Mouse (Mus musculus): ENCODE results near the gene Ckmt2.

The Ckmt2 gene

DNA sequence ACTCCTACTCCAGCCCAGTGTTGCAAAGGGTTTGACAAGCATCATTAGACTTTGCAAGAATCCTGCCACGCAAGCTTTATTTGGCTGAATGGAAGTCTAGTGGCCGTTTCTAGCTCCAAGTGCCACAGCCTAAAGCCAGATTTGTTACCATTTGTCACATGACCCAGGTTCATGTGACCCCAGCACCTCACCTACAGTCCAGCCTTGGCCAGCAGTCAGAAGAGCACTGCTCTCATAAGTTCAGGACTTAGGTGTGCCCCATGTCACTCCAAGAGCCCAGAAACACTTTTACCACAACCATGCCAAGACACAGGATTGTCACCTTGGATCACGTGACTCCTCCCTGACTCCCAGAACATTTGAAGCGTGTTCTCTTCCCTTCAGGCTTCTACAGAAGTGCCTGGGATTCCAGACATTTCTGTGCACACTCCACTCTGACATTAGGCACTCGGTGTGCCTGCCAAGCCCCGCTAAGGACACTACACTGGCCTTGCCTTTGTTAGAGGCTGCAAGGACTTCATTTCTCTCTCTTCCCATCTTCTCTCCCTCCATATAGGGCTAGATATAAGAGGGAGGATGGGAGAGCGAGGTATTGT lies 2.9 kb downstream of the Ckmt2 start:
- DNase-seq (ENCODE audit: low spot score in 2 of 2) = no peak

DNA sequence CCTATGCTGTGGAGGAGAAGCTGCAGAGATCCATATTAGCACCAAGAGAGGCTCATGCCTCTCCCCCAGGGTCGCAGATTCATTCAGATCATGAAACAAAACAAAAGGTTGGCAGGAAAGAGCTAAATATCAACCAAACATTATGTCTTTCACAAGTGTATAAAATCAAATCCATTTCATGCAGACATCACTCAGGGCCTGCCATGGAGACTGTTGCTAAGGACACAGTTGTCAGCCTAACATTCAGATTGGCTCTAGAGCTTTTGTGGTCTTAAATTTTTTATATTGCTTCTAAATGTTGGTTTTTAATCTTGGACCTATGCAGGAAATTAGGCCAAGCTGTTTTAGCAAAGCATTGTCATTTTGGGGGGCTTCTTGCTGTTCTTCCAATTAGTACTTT lies 8.1 kb downstream of the Ckmt2 start:
- DNase-seq (ENCODE audit: low spot score in 2 of 2) = no peak

DNA sequence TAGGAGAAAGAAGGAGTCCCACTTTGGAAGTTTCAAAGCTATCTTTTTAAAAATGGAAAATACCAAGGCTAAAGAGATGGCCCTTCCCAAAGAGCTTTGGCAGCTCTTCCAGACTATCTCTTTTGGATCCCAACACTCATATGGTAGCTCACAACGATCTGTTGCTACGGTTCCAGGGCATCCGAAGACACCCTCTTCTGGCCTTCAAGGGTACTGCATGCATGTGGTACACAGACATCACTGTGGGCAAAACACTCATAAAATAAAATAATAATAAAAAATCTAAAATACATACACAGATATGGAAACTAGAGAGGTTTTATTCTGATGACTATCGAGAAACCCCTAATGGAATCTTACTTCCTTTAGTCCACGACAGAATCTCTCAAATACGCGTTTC lies 17.9 kb downstream of the Ckmt2 start:
- peak in 1 of 2 experiments; percentile 43 for DNase-seq (ENCODE audit: low spot score in 2 of 2)

DNA sequence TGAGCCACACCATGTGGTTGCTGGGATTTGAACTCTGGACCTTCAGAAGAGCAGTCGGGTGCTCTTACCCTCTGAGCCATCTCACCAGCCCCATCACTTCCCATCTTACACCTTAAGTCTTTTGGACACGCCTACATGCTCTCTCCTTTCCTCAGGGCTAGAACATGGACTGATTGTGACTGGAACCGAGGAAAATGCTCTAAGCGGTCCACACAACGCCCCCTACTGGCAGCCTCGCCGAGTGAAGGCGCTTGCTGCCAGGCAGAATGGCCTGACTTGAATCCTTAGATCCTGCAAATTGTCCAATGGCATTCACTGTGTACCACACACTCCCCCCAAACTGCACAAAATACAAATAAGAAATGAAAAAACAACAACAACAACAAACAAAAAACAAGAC lies 19.3 kb downstream of the Ckmt2 start:
- DNase-seq (ENCODE audit: low spot score in 2 of 2) = no peak

DNA sequence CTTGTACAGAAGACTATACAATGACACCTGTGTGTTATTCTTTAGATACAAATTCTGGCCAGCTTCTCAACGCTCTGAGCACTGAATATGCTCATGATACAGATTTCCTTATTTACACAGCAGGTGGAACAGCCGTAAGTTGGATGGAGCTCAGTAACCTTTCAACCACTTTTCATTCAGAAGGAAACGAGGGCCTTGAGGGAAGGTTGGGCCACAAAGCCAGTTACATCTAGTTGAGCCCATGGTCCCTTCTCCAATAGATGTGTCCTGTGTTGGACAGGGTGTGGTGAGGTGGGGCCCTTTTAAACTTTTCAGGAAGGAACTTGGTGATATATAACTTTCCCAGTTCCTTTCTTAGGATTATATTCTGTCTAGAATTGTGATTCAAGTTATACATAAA lies 22.3 kb downstream of the Ckmt2 start:
- no peak for DNase-seq (ENCODE audit: low spot score in 2 of 2)

DNA sequence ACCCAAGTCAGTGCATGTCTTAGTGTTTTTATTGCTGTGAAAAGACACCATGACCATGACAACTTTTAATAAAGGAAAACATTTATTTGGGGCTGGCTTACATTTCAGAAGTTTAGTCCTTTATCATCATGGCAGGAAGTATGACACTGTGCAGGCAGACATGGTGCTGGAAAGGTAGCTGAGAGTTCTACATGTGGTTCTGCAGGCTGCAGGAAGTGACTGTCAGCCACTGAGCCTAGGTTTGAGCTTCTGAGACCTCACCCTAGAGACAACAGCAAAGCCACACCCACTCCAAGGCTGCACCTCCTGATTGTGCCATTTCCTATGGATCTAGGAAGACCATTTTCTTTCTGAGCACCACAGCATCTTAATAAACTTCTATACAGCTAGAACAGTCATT lies 48.8 kb downstream of the Ckmt2 start:
- DNase-seq (ENCODE audit: low spot score in 2 of 2) = no peak

DNA sequence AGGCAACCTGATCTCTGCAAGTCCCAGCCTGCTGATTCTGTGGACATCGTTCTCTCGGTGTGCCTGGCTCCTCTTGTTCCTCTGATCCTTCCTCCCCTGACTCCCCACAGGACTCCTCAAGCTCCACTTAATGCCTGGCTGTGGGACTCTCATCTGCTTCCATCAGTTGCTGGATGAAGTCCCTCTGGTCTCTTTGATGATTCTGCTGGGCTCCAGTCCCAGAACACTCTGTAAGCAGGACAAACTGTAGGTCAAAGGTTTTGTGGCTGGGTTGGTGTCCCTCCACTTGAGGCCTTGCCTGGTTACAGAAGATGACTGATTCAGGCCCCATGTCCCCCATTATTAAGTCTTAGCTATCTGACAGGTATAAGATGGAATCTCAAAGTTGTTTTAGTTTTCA lies 50.6 kb downstream of the Ckmt2 start:
- no peak for DNase-seq (ENCODE audit: low spot score in 2 of 2)

DNA sequence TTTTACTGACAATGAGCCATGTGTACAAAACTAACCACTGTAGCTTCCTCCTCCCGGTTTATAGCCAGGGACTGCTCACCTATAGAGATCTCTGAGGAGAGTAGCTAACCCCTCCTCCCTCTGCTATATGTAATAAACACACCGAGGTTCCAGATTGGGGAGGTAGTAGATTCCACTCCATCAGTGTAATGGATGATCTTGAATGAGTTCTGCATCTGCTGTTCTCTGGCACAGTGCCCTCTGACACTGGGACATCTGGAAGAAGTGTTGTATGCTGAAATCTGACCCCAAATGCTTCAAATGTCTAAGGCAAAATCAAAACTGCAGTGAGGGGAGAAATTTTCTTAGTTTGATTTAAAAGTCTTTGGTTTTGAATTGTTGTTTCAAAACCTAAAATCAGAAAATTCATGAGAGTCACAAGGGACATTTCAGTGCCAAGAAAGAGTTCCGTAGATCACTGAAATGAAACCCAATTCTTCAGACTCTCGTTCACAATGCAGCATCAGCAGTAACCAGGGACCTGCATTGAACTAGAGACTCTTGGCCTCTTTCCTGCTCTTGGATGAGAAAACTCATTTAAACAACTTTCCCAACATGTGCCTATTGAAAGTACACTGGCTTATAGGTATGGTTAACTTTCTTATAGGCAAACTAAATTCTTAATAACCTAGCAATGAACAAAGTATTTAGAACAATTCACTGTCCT lies 51.7 kb downstream of the Ckmt2 start:
- no peak for DNase-seq (ENCODE audit: low spot score in 2 of 2)

DNA sequence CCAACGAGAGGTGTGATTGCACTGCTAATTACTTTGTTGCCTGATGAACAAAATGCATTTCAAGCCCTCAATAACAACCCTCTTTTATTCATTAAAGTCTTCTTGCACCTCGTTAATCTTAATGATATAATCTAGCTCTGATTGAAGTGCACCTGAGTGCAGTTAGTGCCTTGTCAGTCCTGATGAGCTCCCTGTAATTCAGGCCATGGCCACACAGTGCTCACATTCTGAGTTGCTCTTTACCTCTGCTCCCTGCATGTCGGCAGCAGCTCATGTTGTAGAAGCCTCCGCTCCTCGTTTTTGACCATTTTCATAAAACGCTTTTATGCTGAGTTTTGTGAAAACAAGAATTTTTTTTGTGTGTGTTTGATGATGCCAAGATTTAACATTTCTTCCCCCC lies 53.0 kb downstream of the Ckmt2 start:
- DNase-seq (ENCODE audit: low spot score in 2 of 2) = no peak

DNA sequence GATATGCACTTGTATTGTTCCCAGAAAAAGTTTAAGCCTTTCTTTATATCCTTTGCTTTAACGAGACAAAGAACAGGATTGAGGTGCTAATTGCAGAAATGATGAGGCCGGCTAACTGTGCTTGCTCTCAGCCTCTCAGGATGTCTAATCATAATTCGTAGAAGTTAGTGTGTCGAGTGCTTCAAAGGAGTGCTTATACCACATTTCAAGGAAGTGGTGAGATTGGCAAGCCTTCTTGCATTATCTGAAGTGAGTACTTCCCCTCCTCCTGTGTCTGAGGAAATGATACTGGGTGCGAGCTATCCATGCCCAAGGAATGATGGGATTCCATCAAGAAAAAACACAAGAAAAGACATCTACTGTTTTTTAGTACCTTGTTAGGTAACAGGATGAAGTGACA lies 62.0 kb downstream of the Ckmt2 start:
- DNase-seq (ENCODE audit: low spot score in 2 of 2) = no peak

DNA sequence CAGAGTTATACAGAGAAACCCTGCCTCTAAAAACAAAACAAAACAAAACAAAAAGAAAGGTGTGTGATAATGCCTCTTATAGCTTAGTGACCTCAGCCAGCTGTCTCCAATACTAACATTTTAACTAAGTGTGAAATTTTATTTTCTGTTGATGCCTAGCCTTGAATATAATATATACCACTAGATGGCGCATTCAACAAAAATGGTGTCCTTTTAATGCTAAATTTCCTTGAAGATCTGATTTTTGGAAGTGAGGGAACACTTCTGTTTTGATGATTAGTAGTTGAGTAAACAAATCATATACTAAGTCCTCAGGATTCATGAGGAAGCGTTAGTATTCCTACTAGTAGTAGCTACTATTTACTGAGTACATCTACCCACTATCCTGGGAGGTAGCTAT lies 67.2 kb downstream of the Ckmt2 start:
- DNase-seq (ENCODE audit: low spot score in 2 of 2) = no peak

DNA sequence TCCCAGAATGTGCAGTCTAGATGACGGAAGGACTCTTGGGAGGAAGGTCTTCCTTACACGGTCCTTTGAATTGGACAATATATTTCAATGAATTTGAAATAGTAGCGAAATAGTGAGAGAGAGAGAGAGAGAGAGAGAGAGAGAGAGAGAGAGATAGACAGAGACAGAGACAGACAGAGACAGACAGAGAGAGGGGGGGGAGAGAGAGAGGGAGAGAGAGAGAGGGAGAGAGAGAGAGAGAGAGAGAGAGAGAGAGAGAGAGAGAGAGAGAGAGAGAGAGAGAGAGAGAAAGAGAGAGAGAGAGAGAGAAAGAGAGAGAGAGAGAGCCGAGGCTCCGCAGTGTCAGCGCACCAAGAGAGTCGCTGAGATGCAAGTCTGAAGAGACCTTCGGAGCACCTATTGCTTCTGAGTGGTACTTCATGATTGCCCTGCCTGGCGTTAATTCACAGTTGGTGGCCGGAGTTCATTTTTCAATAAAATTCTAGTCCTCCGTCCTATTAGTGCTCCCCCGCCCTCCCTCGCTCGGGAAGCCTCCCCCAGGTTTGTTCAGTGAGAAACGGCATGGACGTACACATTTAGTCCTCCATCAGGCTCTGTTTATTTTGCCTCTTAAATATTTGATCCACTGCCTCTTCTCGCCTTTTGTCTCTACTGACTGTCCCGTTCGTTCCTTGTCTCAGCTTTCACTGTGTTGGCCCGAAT lies 68.7 kb downstream of the Ckmt2 start:
- peak in 1 of 2 experiments; percentile 21 for DNase-seq (ENCODE audit: low spot score in 2 of 2)

DNA sequence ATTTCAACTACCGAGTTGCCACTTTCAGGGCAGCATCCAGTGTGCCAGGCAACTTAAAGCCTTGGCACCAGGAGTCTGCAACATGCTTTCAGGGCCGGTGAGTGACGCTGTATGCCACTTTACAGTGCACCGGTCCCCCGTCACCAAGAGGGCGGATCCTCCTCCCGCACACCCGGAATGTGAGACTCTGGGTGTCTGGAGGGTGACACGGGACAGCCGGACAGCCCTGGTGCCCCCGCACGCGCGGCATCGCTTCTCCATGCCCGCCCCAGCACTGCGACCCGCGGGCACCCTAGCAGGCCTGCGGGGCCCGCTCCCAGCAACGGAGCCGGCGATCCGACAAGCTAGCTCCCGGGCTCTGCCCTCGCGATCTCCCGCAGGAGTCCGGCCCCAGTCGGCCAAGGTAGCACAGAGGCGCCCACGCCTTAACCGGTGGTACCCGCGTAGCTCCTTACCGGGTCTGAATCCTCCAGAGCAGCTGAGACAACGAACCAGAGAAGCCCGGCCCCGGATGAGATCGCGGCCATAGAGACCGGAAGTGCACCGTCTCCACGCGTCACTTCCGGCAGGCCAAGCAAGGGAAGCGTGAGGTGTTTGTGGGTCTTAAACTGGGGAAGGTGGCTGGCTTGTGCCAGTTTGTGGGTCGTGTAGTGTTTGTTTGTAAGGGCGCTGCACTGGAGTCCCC lies 69.4 kb downstream of the Ckmt2 start, which contains the start of gene Zcchc9:
TSS of gene Zcchc9 (minus strand) at position 551 of the 685 bp plus-strand sequence.
- DNase-seq (ENCODE audit: low spot score in 2 of 2) = peak; percentile 80 to 88
